ENCODE assay signal across 29 mouse cellular contexts in the genomic region with DNA sequence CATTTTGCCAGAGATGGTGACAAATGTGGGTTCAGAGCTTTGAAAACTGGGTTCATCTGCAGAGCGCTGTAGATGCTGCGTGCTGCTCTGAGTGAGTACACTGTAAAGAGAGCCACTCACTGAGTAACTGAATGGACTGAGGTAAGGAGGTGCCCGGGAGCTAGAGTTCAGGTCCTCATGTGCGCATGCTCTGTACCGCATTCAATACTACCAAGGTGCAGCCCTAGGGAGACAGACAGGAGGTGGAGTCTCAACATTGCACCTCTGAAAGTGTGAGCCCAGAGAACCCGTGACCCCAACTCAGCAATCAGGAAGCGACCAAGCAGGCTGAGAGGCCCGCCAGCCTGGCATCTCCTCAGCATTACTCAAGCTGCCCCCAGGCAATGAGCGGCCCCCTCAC.
DNase-seq lines count a peak whose midpoint lies in the region; ATAC-seq and TF ChIP-seq lines count a peak whose summit lies in the region.
"Had no signal": no experiment of that assay in that cellular context is flagged by ENCODE, and none has a peak within 500 bp of the region (broad histone marks: within the 10 kb centered on the region; RNA-seq: fewer than 3 reads in every experiment).

No protein-coding gene starts in this region.

- no peak for DNase-seq in cerebellum, adult 8-10 months
- DNase-seq in kidney, adult 8-10 months: no peak
- no peak for DNase-seq in ES-E14 (ENCODE audit: low read depth, low spot score)
- no peak for DNase-seq in embryonic facial prominence, embryonic 10.5 days (ENCODE audit: low spot score)
- DNase-seq in liver, embryonic 11.5 days (ENCODE audit: low spot score): no peak
- DNase-seq: adrenal gland, postnatal 14 days; forebrain, postnatal 0 days; gastrocnemius, postnatal 10 days; heart, adult 11 months; kidney, adult 2 months; kidney, postnatal 36 days; layer of hippocampus, postnatal 36 days; left cerebral cortex, postnatal 4 days; liver; lung, embryonic 14.5 days; lung, postnatal 14 days; midbrain, embryonic 14.5 days; retina, postnatal 1 day; right cerebral cortex, postnatal 25 days had no signal

- in situ Hi-C loops in ES-E14 (cut with MboI; ENCODE audit: low sequenced_read_pairs in 2 of 2, unreplicated experiment in 2 of 2): no loop called here

- 0 out of 2 replicates have a peak, but pooled peaks have one; percentile 26 for ATAC-seq in cerebellum, adult (ENCODE audit: insufficient number of reproducible peaks, low FRiP score, low TSS enrichment)
- ATAC-seq in kidney, embryonic 15.5 days (replicated peaks; ENCODE audit: low FRiP score): peak; percentile 34; the same call in 1 of the 2 replicates
- ATAC-seq in liver, embryonic 11.5 days (replicated peaks; ENCODE audit: low FRiP score): no peak
- ATAC-seq: forebrain, postnatal 0 days; hindbrain, embryonic 16.5 days had no signal

- 0 out of 2 replicates have a peak, but pooled peaks cover 4% of the 10 kb centered on the region for H3K36me3 ChIP-seq in kidney, embryonic 15.5 days
- peaks cover 12% of the 10 kb centered on the region; the same call in 1 of the 2 replicates for H3K36me3 ChIP-seq in ES-E14 (ENCODE audit: control insufficient read depth, insufficient read depth, low read length, poor library complexity, severe bottlenecking)
- no peaks in the 10 kb centered on the region for H3K36me3 ChIP-seq in embryonic facial prominence, embryonic 10.5 days (replicated peaks)
- H3K36me3 ChIP-seq in liver, embryonic 11.5 days (ENCODE audit: control insufficient read depth, insufficient read depth, low read length): no peaks in the 10 kb centered on the region
- H3K36me3 ChIP-seq: embryonic facial prominence, embryonic 15.5 days; forebrain, embryonic 12.5 days; heart, embryonic 10.5 days; heart, embryonic 15.5 days; liver, embryonic 15.5 days; stomach, embryonic 15.5 days had no signal

- no peak overlapping the region for H3K4me2 ChIP-seq in kidney, embryonic 15.5 days
- H3K4me2 ChIP-seq in liver, embryonic 11.5 days: no peak overlapping the region
- H3K4me2 ChIP-seq: embryonic facial prominence, embryonic 15.5 days; forebrain, embryonic 12.5 days; heart, embryonic 15.5 days; liver, embryonic 15.5 days; lung, embryonic 14.5 days; stomach, embryonic 15.5 days had no signal

- whole genome bisulfite sequencing in kidney, embryonic 15.5 days: 70% methylated on average over 9 of the region's 9 CpGs
- WGBS in embryonic facial prominence, embryonic 10.5 days: 81% methylated on average over 9 of the region's 9 CpGs
- 83% methylated on average over 9 of the region's 9 CpGs for WGBS in liver, embryonic 11.5 days

- no peaks in the 10 kb centered on the region for H3K9me3 ChIP-seq in kidney, embryonic 15.5 days (replicated peaks)
- H3K9me3 ChIP-seq in ES-E14 (ENCODE audit: control insufficient read depth, insufficient read depth, low read depth, low read length): no peaks in the 10 kb centered on the region
- H3K9me3 ChIP-seq in embryonic facial prominence, embryonic 10.5 days: no peaks in the 10 kb centered on the region
- no peaks in the 10 kb centered on the region for H3K9me3 ChIP-seq in liver, embryonic 11.5 days (ENCODE audit: control insufficient read depth, low read length)
- H3K9me3 ChIP-seq: embryonic facial prominence, embryonic 15.5 days; forebrain, embryonic 12.5 days; heart, embryonic 10.5 days; heart, embryonic 15.5 days; liver, embryonic 15.5 days; stomach, embryonic 15.5 days had no signal

- no peak overlapping the region for H3K9ac ChIP-seq in kidney, embryonic 15.5 days
- H3K9ac ChIP-seq in ES-E14 (ENCODE audit: insufficient read depth, low read depth, low read length, poor library complexity, severe bottlenecking): peak overlapping the region; percentile 27; the same call in 1 of the 2 replicates
- H3K9ac ChIP-seq in liver, embryonic 11.5 days (ENCODE audit: low read depth, low read length): no peak overlapping the region
- H3K9ac ChIP-seq: embryonic facial prominence, embryonic 15.5 days; forebrain, embryonic 12.5 days; forebrain, postnatal 0 days; heart, embryonic 15.5 days; liver, embryonic 15.5 days; lung, embryonic 14.5 days; stomach, embryonic 15.5 days had no signal

- no peaks in the 10 kb centered on the region for H3K27me3 ChIP-seq in kidney, embryonic 15.5 days
- H3K27me3 ChIP-seq in embryonic facial prominence, embryonic 10.5 days (replicated peaks; ENCODE audit: low read depth, poor library complexity, severe bottlenecking): no peaks in the 10 kb centered on the region
- H3K27me3 ChIP-seq in liver, embryonic 11.5 days (replicated peaks; ENCODE audit: control insufficient read depth, insufficient read depth, low read length): no peaks in the 10 kb centered on the region
- H3K27me3 ChIP-seq: CH12.LX; embryonic facial prominence, embryonic 15.5 days; stomach, embryonic 15.5 days had no signal

- H3K4me1 ChIP-seq in kidney, embryonic 15.5 days: peaks cover 56% of the 10 kb centered on the region
- H3K4me1 ChIP-seq in ES-E14 (ENCODE audit: control insufficient read depth in 2 of 2, insufficient read depth in 2 of 2, low read length in 2 of 2, poor library complexity in 1 of 2): peaks cover 2 to 5% of the 10 kb centered on the region in 2 experiments; a peak in 1 of 4 replicates
- peaks cover 53% of the 10 kb centered on the region for H3K4me1 ChIP-seq in embryonic facial prominence, embryonic 10.5 days
- H3K4me1 ChIP-seq in liver, embryonic 11.5 days (replicated peaks; ENCODE audit: control insufficient read depth, insufficient read depth, low read length): peaks cover 23% of the 10 kb centered on the region

- peak overlapping the region; percentile 61 for H3K27ac ChIP-seq in kidney, embryonic 15.5 days
- no peak overlapping the region for H3K27ac ChIP-seq in ES-E14 (ENCODE audit: insufficient read depth, low read depth, low read length, poor library complexity, severe bottlenecking)
- H3K27ac ChIP-seq in embryonic facial prominence, embryonic 10.5 days (replicated peaks): peak overlapping the region; percentile 10
- H3K27ac ChIP-seq in liver, embryonic 11.5 days (ENCODE audit: low read depth, low read length): no peak overlapping the region
- H3K27ac ChIP-seq: embryonic facial prominence, embryonic 15.5 days; forebrain, embryonic 12.5 days; heart, embryonic 10.5 days; heart, embryonic 15.5 days; liver, embryonic 15.5 days; stomach, embryonic 15.5 days had no signal

- H3K4me3 ChIP-seq in kidney, embryonic 15.5 days (replicated peaks): no peak overlapping the region
- 0 out of 4 replicates have a peak overlapping the region, but pooled peaks of 1 of the 2 experiments have one; percentile 13 for H3K4me3 ChIP-seq in ES-E14 (ENCODE audit: insufficient read depth in 1 of 2, low read depth in 1 of 2, low read length in 2 of 2, poor library complexity in 1 of 2, severe bottlenecking in 1 of 2)
- H3K4me3 ChIP-seq in embryonic facial prominence, embryonic 10.5 days: no peak overlapping the region
- H3K4me3 ChIP-seq in liver, embryonic 11.5 days (ENCODE audit: low read depth, low read length): no peak overlapping the region
- H3K4me3 ChIP-seq: embryonic facial prominence, embryonic 15.5 days; forebrain, embryonic 12.5 days; heart, embryonic 10.5 days; heart, embryonic 15.5 days; liver, embryonic 15.5 days; stomach, embryonic 15.5 days had no signal

TF ChIP-seq in ES-E14, 5 proteins besides CTCF, POLR2A, EP300 and RAD21:
- TF ChIP-seq MAFK (IDR thresholded peaks at IDR 0.05; ENCODE audit: insufficient read depth, low read depth, low read length): no peak
- no peak for TF ChIP-seq HCFC1 (IDR thresholded peaks at IDR 0.05; ENCODE audit: borderline replicate concordance, insufficient read depth, low read length)
- TF ChIP-seq CHD2 (IDR thresholded peaks at IDR 0.05; ENCODE audit: low read depth, low read length): no peak
- no peak for TF ChIP-seq ZNF384 (IDR thresholded peaks at IDR 0.05; ENCODE audit: low read depth, low read length)
- TF ChIP-seq ZC3H11A (IDR thresholded peaks at IDR 0.05; ENCODE audit: borderline replicate concordance, low read depth, low read length): no peak

Comparison
In these comparisons a context has a peak if more than half of its experiments do, and no peak if none do; other contexts are left out.
1. H3K27ac ChIP-seq: peak in kidney, embryonic 15.5 days (single experiment) and embryonic facial prominence, embryonic 10.5 days (single experiment); none in ES-E14 (single experiment) and liver, embryonic 11.5 days (single experiment).